Mouse (Mus musculus) myocyte (in vitro differentiated cells): ENCODE measurements around the gene Oard1. TPM values are rescaled to one million over a fixed set of nuclear protein-coding genes. Genes with fewer than 3 reads are reported as not detected.

Source experiments
- H3K27me3 ChIP-seq: one replicate; pipeline ENCODE4 v1.6.1; 2011; ENCODE audit not compliant: control insufficient read depth, insufficient read depth, insufficient read length
- H3K36me3 ChIP-seq: one replicate; pipeline ENCODE4 v1.6.1; 2011; ENCODE audit not compliant: control insufficient read depth, insufficient read depth
- H3K4me2 ChIP-seq: one replicate; pipeline ENCODE4 v1.6.1; 2011; ENCODE audit warnings: low read depth, control low read depth
- H3K4me3 ChIP-seq: one replicate; pipeline ENCODE4 v1.5.1; 2011; ENCODE audit warnings: mild to moderate bottlenecking, control low read depth, moderate library complexity
- H3K79me2 ChIP-seq: one replicate; pipeline ENCODE4 v1.6.1; 2011; ENCODE audit not compliant: control insufficient read depth, insufficient read depth
- H3ac ChIP-seq: one replicate; pipeline ENCODE4 v1.6.1; 2011; ENCODE audit not compliant: control insufficient read depth, insufficient read length
- CEBPB ChIP-seq: IDR thresholded peaks from 2 replicates; pipeline ENCODE4 v1.6.1; 2011; ENCODE audit warnings: mild to moderate bottlenecking, moderate library complexity; ENCODE audit not compliant: poor library complexity, insufficient read depth, severe bottlenecking
- E2F4 ChIP-seq: IDR thresholded peaks from one replicate; pipeline ENCODE4 v1.6.1; 2011; ENCODE audit warnings: mild to moderate bottlenecking, control low read depth, moderate library complexity; ENCODE audit not compliant: insufficient read depth
- MAX ChIP-seq: IDR thresholded peaks from one replicate; pipeline ENCODE4 v1.6.1; 2011; ENCODE audit warnings: low read depth, mild to moderate bottlenecking, control low read depth
- MYOD1 ChIP-seq, 3 experiments: IDR thresholded peaks; one replicate each; pipeline ENCODE4 v1.6.1; 2011; ENCODE audit warnings: control low read depth in 2 of 3, low read depth in 2 of 3, mild to moderate bottlenecking in 2 of 3, moderate library complexity in 1 of 3; ENCODE audit not compliant: insufficient read length in 2 of 3, control insufficient read depth in 1 of 3
- MYOG ChIP-seq, 3 experiments: IDR thresholded peaks; one replicate each; pipeline ENCODE4 v1.6.1; 2011; ENCODE audit warnings: control low read depth in 2 of 3, low read depth in 2 of 3, mild to moderate bottlenecking in 2 of 3; ENCODE audit not compliant: insufficient read length in 2 of 3, control insufficient read depth in 1 of 3, insufficient read depth in 1 of 3
- POLR2A ChIP-seq: IDR thresholded peaks from one replicate; pipeline ENCODE4 v1.6.1; 2011; ENCODE audit warnings: low read depth, mild to moderate bottlenecking, control low read depth, moderate library complexity; ENCODE audit not compliant: insufficient read length
- POLR2AphosphoS2 ChIP-seq: IDR thresholded peaks from one replicate; pipeline ENCODE4 v1.6.1; 2011; ENCODE audit warnings: low read depth, control low read depth; ENCODE audit not compliant: insufficient read length
- REST ChIP-seq: IDR thresholded peaks from one replicate; pipeline ENCODE4 v1.6.1; 2011; ENCODE audit warnings: mild to moderate bottlenecking, control low read depth, moderate library complexity; ENCODE audit not compliant: insufficient read depth, insufficient read length
- SRF ChIP-seq: IDR thresholded peaks from one replicate; pipeline ENCODE4 v1.6.1; 2011; ENCODE audit warnings: low read depth; ENCODE audit not compliant: control insufficient read depth, insufficient read length
- TCF12 ChIP-seq: IDR thresholded peaks from one replicate; pipeline ENCODE4 v1.6.1; 2011; ENCODE audit warnings: mild to moderate bottlenecking, control low read depth; ENCODE audit not compliant: poor library complexity, insufficient read depth, severe bottlenecking
- TCF3 ChIP-seq: IDR thresholded peaks from one replicate; pipeline ENCODE4 v1.6.1; 2011; ENCODE audit warnings: low read depth, control low read depth; ENCODE audit not compliant: insufficient read length
- USF1 ChIP-seq: IDR thresholded peaks from one replicate; pipeline ENCODE4 v1.6.1; 2011; ENCODE audit warnings: low read depth, mild to moderate bottlenecking, control low read depth, moderate library complexity
- polyA plus RNA-seq: library from polyadenylated mRNA; unstranded; fragments of >200 nt; fragmentation: generic; extraction: Trizol; gene quantifications from one replicate; pipeline ENCODE4 v1.2.1, GENCODE M21; 2012; ENCODE audit warnings: missing spikeins

Gene Oard1
- polyA plus RNA-seq, 1 experiment = 7.5 TPM

DNA sequence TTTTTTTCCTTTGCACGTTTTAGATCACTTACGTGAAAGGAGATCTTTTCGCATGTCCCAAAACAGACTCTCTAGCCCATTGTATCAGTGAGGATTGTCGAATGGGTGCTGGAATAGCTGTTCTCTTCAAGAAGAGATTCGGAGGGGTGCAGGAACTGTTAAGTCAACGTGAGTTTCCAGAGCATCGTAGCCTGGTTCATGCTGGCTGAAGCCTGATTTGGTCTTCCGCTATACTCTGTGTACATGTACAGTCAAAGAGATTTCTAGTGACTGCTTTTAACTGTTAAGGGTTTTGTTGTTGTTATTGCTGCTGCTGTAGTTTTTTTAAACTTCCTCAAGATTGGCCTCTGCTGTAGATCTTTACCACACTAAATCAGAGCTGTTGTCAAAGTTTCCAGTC, 1.4 kb downstream of the Oard1 start:
- Histone ChIP-seq H3K27me3 (no peaks in the 10 kb centered on the region), H3K36me3 (peaks cover 11% of the 10 kb centered on the region), H3K4me3 (peak overlapping the region; percentile 66), H3K4me2 (peak overlapping the region; percentile 91), H3K79me2 (peaks cover 26% of the 10 kb centered on the region), H3ac (no peak overlapping the region)
- TF ChIP-seq TCF12 (no peak), POLR2A (no peak), CEBPB (no peak), E2F4 (no peak), MAX (no peak), MYOD1 (IDR thresholded peaks at IDR 0.05; ENCODE audit: control insufficient read depth in 1 of 3, insufficient read length in 2 of 3, low read depth in 2 of 3) (no peak), POLR2AphosphoS2 (no peak), MYOG (IDR thresholded peaks at IDR 0.05; ENCODE audit: control insufficient read depth in 1 of 3, insufficient read depth in 1 of 3, insufficient read length in 2 of 3, low read depth in 2 of 3) (no peak), USF1 (no peak), TCF3 (no peak), SRF (no peak), REST (no peak)

DNA sequence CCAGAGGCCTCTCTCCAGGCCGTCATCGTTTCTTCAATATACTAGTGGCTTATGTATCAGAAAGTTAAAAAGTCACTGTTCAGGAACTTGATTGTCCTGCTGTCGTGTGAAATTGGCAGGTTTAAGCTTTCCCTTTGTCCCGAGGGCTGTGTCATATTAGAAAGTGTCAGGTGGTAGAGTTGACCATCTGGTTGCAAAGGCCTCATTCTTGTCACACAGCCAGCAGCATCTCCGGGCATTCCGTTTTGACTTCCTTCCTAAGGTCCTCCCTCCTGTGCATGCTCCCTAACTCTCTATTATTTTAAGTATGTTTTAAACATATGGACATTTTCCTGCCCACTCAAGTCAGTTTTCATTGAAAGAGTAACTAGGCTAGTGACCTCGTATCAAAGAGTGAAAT, 6.2 kb downstream of the Oard1 start:
- no peak overlapping the region for H3ac ChIP-seq
- no peak overlapping the region for H3K4me3 ChIP-seq
- no peaks in the 10 kb centered on the region for H3K27me3 ChIP-seq
- TF ChIP-seq REST = no peak
- TF ChIP-seq MYOD1 (IDR thresholded peaks at IDR 0.05; ENCODE audit: control insufficient read depth in 1 of 3, insufficient read length in 2 of 3, low read depth in 2 of 3) = no peak
- TF ChIP-seq CEBPB = no peak
- H3K36me3 ChIP-seq = peaks cover 21% of the 10 kb centered on the region
- H3K79me2 ChIP-seq = no peaks in the 10 kb centered on the region
- no peak overlapping the region for H3K4me2 ChIP-seq

DNA sequence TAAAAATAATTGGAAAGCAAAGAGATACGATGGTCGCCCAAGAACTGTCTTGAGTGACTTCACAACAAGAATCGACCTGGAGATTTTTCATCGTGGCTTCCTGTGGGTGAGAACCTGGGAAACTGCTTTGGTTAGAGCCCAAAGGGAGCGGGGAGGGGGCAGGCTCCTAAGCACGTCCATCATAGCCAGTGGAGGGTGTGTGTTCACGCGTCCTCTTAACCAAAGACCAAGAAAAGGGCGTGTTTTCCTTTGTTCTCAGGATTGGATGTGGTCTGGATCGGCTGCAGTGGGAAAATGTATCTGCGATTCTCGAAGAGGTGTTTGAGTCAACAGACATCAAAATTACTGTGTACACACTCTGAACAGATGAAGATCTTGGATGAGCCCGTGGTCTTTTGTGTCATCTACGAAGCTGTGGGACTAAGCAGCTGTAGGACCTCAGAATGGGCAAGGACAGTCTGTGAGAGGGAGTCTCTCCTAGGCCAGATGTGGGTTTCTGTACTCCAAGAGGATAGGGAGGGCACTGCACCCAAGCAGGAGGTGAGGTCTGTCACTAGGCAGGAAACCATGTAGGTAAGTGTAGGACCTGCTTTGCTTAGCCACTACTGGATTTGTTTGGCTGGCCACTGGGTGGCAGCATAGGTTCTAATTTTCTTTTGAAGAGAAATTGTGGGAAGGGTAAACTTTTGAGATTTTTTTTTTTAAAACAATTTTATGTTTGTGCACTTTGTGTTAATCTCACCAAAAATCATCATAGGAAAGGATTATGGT, 6.8 kb downstream of the Oard1 start:
- Histone ChIP-seq H3ac (no peak overlapping the region), H3K27me3 (no peaks in the 10 kb centered on the region), H3K4me3 (no peak overlapping the region), H3K79me2 (no peaks in the 10 kb centered on the region), H3K4me2 (no peak overlapping the region), H3K36me3 (peaks cover 21% of the 10 kb centered on the region)
- TF ChIP-seq REST (no peak), POLR2AphosphoS2 (peak; percentile 21)

DNA sequence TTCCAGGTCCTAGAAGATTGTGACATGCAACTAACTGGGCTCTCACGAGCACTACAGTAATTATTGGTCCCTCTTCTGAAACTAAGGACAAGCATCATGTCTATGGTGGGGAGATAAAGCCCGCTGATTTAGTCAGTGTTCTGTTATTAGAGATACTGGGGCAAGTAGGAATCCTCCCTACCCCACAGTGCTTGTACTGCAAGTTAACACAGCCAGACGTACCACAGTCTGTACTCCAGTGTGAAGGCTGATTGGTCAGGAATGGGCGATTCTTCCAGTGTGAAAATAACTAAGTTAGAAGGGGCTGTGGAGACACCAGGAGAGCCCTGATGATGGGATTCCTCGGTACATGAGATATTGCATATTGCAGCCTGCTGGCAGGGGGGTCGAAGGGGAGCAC, 7.7 kb downstream of the Oard1 start:
- no peaks in the 10 kb centered on the region for H3K27me3 ChIP-seq
- no peak for TF ChIP-seq POLR2A
- no peak for TF ChIP-seq USF1
- no peak for TF ChIP-seq MAX
- no peak for TF ChIP-seq MYOD1 (IDR thresholded peaks at IDR 0.05; ENCODE audit: control insufficient read depth in 1 of 3, insufficient read length in 2 of 3, low read depth in 2 of 3)
- TF ChIP-seq CEBPB = no peak
- no peak for TF ChIP-seq TCF12
- no peak for TF ChIP-seq E2F4
- no peak for TF ChIP-seq MYOG (IDR thresholded peaks at IDR 0.05; ENCODE audit: control insufficient read depth in 1 of 3, insufficient read depth in 1 of 3, insufficient read length in 2 of 3, low read depth in 2 of 3)
- no peak for TF ChIP-seq TCF3
- no peak overlapping the region for H3ac ChIP-seq
- no peak overlapping the region for H3K4me2 ChIP-seq
- H3K36me3 ChIP-seq = peaks cover 23% of the 10 kb centered on the region
- H3K79me2 ChIP-seq = no peaks in the 10 kb centered on the region
- no peak overlapping the region for H3K4me3 ChIP-seq

DNA sequence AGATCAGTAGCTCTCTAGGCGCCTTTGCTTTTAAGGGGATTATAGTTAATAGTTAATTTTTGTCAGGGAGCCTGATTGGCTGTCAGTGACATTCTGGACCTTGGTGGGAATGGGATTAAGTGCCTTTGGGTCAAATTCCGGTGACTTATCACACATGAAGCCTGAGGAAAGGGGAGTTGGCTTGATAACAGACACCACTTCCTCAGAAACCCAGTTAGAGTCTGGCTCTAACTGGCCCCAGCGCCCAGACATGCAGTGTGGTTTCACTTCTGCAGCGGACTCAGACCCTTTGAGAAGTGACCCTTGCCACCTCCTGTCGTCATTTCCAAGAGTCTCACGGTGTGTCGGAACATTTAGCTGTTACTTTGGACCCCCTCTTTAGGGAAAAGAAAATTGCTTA, 8.4 kb downstream of the Oard1 start:
- Histone ChIP-seq H3K4me3 (no peak overlapping the region), H3K36me3 (peaks cover 21% of the 10 kb centered on the region), H3K4me2 (no peak overlapping the region), H3K79me2 (no peaks in the 10 kb centered on the region), H3K27me3 (no peaks in the 10 kb centered on the region), H3ac (no peak overlapping the region)
- TF ChIP-seq POLR2A = no peak
- peak; percentile 21 for TF ChIP-seq POLR2AphosphoS2
